Mouse (Mus musculus) gonadal fat pad, adult 2 months (tissue): ENCODE results near the gene Lekr1. TPM values are rescaled to one million over a fixed set of nuclear protein-coding genes. Genes with fewer than 3 reads are reported as not detected.

Source experiments
- DNase-seq: peaks from one replicate; pipeline ENCODE4 v3.0.0-alpha.2; 2012; ENCODE audit warnings: low read depth
- polyA plus RNA-seq: library from polyadenylated mRNA; depleted of rRNA; stranded (reverse); fragments of >200 nt; gene quantifications from 2 replicates; pipeline ENCODE4 v1.2.3, GENCODE M21; 2012

Gene Lekr1
- polyA plus RNA-seq, 1 experiment = 2.0 TPM

- no peak for DNase-seq
Observed at GRCm38 (mm10) chr3:65832398-65832797, 166.4 kb downstream of the Lekr1 start.

DNA sequence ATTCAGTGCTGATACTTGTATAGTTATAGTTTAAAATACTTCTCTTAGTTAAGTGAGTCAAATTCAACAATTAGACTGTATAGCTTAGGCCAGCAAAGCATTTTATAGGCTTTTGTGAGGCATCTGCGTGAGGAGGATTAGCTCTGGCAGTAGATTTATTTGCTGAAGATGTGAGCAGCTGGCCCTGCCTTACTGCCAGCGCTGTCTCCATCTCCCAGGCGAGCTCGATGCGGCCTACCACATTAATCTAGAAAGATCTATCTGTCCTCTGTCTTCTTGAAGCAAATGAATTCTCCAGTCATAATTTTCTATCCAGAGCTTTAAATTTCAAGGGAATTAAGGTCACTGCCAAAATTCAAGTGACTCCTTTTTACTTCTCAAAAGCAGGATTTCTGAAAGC is 170.4 kb downstream of the Lekr1 start:
- no peak for DNase-seq

DNA sequence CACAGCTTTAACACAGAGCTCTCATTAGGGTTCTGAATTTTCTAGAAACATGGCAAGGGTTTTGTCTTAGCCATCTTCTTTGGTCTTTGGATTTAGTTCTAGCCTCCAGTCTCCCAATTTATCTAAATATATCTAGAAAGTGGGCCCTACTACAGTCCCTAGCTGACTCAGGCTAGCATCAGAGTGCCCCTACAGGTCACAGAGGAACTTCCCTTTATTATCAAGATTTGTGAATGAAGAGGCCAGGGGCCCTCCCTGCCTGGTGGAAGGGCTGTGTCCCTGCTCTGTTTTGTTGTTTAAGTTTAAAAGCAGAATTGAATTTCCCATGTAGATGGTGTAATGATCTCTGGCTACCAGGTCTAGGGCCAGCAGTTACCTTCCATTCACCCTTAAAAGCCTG is 173.6 kb downstream of the Lekr1 start:
- no peak for DNase-seq

DNA sequence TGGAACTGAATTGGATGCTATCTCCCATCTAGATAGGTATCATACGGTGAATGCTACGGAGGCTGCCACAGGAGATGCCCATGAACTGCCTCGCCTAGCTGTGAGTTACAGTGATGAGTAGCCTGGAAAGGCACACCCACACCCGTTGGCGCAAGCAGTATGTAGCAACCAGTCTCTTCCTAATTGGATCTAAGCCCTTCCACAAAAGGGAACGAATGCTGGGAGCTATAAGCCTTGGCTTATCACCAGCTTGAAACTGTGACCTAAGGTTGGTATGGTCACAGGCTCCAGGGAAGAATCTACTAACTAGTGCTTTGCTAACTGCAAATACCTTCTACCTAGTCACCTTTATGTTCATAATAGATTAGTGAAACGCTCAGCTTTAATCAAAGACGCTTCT is 175.1 kb downstream of the Lekr1 start:
- DNase-seq = peak; percentile 81

DNA sequence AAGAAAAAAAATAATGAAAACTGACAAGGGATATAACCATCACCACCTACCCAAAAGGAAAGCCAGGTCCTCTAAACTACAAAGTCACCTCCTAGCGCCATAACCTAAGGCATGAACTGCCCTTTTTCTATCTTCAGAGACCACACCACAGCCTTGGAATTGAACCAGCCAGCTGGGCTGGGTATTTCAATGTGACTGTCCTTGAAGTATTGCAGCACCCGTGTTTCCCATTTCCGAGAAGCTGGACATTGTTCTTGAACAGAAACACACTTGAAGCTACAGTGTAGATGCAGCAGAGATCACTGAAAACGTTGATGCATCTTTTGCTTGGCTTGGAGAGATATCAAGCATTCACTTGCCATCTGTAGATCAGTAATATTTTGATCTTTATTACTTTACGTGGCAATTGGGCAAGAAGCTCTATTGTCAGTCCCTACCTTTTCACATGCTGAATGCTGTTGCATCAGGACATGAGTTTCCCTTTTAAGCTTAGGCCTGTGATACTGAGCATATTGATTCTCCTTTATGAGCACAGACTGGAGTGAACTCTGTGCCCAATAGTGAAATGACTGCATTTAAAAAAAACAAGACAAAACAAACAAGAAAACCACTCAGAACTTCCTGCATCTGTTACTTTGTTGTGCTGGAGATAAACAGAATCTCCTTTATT is 176.6 kb downstream of the Lekr1 start:
- no peak for DNase-seq

DNA sequence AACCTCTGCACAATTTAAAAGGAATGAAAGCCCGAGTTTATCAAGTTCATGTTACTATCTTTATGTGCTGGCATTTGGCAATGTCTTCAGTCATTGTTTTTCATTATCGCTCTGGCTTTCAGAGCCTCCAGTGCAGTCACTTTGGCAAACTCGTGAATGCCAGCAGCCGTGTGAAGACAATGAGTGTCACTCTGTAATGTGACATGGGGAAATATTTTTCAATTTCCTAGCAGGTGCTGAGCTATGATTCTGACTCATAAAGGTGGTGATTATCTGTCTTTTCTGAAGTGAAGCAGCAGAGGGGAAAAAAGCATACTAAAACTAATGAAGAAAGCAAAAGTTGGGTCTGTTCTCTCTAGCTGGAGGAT is 177.1 kb downstream of the Lekr1 start:
- DNase-seq = no peak

- no peak for DNase-seq
Observed at GRCm38 (mm10) chr3:65844302-65844701, 178.3 kb downstream of the Lekr1 start.

DNA sequence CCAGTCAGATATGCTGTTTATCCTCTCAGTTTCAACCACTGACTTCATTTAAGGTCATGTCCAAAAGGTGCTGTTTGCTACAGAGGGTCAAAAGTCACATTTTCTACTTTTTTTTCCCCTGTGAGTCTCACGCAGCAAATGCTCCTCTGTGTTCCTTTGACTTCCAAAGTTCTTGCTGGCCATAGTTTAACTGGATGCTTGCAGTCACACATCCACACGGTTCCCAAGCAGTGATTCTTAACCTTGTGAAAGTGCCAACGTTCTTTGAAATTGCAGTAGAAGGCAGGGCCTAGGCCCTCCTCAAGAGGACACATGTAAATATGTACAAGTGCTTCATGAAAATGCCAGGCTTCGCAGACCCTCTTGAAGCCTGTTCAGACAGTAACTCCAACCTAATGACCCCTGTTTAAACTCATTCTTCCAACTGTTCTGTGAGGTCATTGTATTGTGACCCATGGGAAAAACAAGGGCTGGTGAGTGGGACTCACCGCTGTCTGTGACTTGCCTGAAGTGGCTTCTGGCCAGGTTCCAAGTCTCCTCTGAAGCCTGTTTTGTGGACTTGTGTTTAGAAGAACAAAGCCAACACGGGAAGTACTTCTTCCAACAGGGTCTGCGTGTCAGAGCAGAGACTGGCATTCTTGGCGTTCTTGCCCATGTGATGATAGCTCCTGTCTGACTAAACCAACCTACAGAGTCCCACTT is 179.0 kb downstream of the Lekr1 start:
- no peak for DNase-seq

DNA sequence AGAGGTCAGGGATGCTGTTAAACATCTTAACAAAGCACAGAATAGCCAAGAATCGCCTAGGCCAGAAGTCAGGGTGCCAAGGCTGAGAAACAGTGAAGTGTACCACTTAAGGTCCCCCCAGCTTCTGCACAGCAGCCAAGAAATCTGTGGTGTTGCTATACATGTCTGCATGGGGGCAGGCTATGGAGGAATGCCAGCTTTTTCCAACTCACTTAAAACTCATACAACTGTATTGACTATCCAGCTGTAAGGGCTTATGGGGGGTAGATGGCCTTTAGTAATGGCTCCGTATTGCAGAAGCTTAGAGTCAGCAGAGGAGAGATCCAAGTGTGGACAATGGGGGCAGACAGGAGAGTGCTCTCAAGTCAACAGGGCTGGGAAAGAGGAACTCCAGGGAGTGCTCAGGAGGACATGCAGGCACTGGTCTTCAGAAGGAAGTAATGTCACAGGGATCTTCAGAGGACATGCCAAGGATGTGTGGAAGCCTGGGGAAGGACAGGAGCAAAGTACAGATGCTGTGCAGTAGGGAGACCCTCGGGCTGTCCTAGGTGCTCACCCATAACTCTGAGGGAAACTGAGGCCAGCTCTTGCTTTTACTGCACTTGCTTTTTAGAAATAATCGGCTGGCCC is 181.2 kb downstream of the Lekr1 start:
- DNase-seq = no peak

- no peak for DNase-seq
Observed at GRCm38 (mm10) chr3:65853746-65854145, 187.7 kb downstream of the Lekr1 start.

DNA sequence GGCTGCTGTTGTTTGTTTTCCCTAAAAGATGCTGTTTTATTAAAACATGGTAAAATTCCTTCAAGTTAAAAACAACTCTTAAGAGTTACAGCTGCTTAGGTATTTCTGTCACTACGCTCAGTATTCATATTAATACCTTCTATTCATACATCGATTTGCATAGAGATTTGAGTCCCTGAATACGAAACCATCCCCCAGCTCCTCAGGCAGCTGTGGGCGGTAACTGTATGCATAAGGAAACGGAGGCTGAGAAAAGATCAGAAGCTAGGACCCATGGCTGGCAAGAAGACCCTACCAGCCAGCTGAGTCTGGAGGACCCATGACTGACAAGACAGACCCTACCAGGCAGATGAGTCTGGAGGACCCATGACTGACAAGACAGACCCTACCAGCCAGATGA is 189.5 kb downstream of the Lekr1 start:
- no peak for DNase-seq

GRCm38 (mm10) chr3:65858118-65858517 is 192.1 kb downstream of the Lekr1 start:
- no peak for DNase-seq

- DNase-seq = no peak
Observed at GRCm38 (mm10) chr3:65858741-65859348, 192.8 kb downstream of the Lekr1 start.

DNA sequence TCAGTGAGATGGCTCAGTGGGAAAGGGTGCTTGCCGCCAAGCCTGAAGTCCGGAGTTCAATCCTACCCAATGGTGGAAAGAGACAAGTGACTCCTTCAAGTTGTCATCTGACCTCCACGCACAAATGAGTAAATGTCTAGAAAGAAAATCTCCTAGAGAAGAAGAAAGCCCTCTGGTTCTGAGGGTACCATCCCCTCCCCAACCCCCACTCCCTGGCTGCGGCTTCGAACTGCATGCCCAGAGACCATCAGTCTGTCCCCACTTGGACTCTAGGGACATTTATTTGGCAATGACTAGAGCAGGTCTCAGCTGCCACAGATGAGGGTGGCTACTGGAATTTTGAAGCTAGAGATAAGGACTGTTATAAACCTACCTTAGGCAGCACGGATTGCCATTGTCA is 193.7 kb downstream of the Lekr1 start:
- no peak for DNase-seq

- DNase-seq = no peak
Observed at GRCm38 (mm10) chr3:65860903-65861302, 194.9 kb downstream of the Lekr1 start.

DNA sequence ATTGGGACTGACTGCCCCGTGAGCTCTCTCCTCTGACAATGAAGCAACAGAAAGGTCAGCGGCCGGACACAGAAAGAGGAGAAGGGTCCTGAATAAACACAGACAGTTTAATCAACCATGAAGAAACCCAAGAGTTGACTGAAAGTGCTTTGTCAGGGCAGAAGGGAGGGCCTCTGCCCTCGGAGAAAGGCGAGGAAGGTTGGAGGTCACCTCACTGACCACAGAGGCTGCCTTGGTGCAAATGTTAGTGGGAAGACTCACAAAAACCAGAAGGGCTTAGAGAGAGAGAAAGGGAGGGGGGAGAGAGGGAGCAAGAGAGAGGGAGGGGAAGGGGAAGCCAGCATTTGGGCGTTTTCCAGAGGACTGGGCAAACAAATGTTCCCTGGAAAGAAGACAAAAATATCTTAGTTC is 195.4 kb downstream of the Lekr1 start:
- no peak for DNase-seq

DNA sequence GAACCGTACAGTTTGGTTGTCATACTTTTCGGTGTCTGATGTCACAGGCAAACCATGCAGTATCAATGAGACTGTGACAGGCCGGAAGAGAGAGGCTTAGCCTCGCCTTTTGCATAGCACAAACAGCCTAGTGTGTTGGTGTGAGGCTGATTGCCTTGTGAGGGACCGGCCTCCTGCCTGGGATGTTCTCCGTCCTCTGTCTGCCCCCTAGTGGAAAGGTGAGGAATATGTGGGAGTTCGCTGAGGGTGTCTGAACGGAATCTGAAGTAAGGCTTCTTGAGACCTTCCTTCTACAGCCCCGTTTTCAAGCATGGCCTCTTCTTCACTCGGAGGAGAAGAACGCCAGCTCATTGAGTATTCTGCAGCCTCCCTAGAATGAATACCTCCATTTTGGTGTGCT is 197.3 kb downstream of the Lekr1 start:
- no peak for DNase-seq

- peak; percentile 89 for DNase-seq
Observed at GRCm38 (mm10) chr3:65863762-65864377, 197.8 kb downstream of the Lekr1 start.

- DNase-seq = no peak
Observed at GRCm38 (mm10) chr3:65868931-65869330, 202.9 kb downstream of the Lekr1 start.

GRCm38 (mm10) chr3:65869724-65870123 is 203.7 kb downstream of the Lekr1 start:
- DNase-seq = no peak

GRCm38 (mm10) chr3:65871188-65871603 is 205.2 kb downstream of the Lekr1 start:
- no peak for DNase-seq

DNA sequence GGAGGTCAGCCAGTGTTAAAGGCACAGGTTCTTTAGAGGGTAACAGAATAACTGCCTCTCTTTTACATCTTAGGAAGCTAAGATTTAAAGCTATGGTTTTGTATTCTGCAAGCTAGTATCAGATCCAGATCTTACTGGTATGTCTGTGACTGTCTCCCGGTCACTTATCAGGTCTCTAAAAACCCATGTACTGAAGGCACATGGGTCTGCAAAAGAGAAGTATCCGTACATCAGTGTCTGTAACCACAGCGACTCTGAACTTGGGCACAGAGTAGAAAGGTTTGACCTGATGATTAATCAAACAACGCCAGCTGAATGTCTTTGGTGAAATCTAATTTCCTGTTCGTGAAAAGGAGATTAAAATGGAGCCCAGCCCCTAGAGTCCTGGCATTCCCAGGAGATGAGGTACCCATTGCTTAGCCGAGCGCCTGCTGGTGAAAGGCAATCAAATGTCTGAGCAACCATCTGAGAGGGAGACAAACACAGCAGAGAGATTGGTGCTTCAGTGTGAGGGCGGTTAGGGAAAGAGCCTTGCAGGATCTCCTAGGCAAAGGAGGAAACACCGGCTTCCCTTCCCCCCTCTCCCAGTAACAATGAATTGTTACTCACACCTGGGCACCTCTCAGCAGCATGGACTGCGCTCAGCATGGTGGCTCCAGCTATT is 205.7 kb downstream of the Lekr1 start:
- DNase-seq = no peak
